Mouse (Mus musculus): Measurements from ENCODE around the gene Ugt1a10. TPM values are rescaled to one million over a fixed set of nuclear protein-coding genes. Genes with fewer than 3 reads are reported as not detected.

Gene Ugt1a10
- polyA plus RNA-seq (2017; shearing (Covaris generic)), result not detected

DNA sequence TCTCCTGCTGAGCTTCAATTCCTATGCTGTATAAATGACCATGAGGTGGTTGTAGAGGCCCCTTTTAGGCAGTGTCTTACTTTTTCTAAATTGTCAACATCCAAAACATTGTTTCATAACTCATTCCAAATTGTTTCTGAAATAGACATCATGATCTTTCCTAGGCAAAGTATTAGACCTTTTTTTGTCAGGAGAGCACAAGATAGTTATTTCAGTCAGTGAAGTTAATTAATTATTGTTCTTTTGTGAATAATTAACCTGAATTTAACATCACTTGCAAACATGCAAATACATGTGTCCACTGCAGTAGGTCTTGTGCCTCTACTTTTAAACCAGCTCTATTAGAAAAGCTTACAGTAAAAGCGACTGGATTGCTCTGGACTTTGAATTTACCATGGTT, at the start of gene Ugt1a10:
Gene Ugt1a10, plus strand, starts transcription at position 301 of the 400 bp plus-strand sequence.

DNA sequence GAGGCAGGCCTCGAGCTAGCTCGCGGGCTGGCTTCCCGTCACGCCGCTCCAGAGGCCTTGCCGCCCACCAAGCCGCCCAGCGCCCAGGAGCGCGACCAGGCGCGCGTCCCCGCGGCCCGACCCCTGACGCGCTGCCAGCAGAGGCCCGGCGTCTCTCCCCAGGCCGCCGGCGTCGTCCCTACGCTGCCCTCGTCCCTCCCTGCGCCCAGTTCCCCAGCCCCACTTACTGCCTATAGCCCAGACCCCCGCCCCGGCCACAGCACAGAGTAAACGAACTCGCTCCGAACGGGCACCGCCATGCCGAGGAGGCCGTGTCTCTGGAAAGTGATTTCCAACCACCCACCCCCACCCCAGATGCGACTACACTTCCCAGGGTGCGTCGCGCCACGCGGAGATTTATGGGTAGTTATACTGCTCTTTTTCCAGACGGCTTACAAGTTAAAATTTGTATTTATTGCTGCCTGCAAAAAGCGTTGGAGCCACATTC, 46.9 kb upstream of the Ugt1a10 start, which contains the start of gene Usp40:
Gene Usp40, minus strand, starts transcription at position 341 of the 487 bp plus-strand sequence.

DNA sequence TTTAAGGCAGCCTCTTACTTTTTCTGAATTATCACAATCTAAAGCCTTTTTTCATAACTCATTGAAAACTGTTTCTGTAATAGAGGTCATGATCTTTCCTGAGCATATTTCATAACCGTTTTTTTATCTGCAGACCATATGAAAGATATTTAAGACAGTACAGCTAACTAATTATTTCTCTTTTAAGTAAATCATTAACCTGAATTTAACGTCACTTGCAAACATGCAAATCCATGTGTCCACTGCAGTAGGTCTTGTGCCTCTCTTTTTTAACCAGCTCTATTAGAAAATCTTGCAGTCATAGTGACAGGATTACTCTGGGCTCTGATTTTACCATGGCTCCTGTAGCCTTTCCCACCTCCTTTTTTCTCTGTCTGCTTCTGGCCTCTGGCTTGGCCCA, 15.3 kb downstream of the Ugt1a10 start, which contains the start of gene Ugt1a9:
Gene Ugt1a9, plus strand, starts transcription at position 306 of the 400 bp plus-strand sequence.

GRCm38 (mm10) chr1:88087513-88087912, 32.3 kb downstream of the Ugt1a10 start, which contains the start of gene Ugt1a8:
Ugt1a8 (plus strand) TSS chr1:88087813.

DNA sequence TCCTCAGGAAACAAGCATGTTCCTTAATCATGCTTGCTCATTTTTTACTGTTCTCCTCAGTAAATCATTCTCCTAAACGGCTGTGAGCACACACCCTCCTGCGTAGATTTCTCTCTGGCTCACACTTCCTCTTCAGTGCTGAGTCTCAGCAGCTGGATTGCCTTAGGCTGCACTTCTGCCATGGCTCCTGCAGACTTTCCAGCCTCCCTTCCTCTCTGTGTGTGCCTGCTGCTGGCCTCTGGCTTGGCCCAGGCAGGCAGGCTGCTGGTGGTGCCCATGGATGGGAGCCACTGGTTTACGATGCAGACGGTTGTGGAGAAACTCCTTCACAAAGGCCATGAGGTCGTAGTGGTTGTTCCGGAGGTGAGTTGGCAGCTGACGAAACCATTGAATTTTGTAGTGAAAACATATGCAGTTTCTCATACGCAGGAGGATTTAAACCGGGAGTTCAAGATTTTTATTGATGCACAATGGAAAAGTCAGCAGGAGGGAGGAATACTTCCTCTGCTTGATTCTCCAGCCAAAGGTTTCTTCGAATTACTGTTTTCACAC, 39.8 kb downstream of the Ugt1a10 start, which contains the start of gene Ugt1a7c:
Gene Ugt1a7c, plus strand, starts transcription at position 122 of the 552 bp plus-strand sequence.

GRCm38 (mm10) chr1:88103019-88103418, 47.8 kb downstream of the Ugt1a10 start, which contains the start of gene Ugt1a6b:
Ugt1a6b (plus strand) TSS chr1:88103252.

GRCm38 (mm10) chr1:88134457-88135011, 79.3 kb downstream of the Ugt1a10 start, which contains the start of gene Ugt1a6a:
Ugt1a6a (plus strand) TSS chr1:88134809.

GRCm38 (mm10) chr1:88165711-88166110, 110.5 kb downstream of the Ugt1a10 start, which contains the start of gene Ugt1a5:
Ugt1a5 (plus strand) TSS chr1:88166012.

GRCm38 (mm10) chr1:88200456-88200855, 145.3 kb downstream of the Ugt1a10 start, which contains the start of gene Ugt1a2:
Ugt1a2 (plus strand) TSS chr1:88200601.

DNA sequence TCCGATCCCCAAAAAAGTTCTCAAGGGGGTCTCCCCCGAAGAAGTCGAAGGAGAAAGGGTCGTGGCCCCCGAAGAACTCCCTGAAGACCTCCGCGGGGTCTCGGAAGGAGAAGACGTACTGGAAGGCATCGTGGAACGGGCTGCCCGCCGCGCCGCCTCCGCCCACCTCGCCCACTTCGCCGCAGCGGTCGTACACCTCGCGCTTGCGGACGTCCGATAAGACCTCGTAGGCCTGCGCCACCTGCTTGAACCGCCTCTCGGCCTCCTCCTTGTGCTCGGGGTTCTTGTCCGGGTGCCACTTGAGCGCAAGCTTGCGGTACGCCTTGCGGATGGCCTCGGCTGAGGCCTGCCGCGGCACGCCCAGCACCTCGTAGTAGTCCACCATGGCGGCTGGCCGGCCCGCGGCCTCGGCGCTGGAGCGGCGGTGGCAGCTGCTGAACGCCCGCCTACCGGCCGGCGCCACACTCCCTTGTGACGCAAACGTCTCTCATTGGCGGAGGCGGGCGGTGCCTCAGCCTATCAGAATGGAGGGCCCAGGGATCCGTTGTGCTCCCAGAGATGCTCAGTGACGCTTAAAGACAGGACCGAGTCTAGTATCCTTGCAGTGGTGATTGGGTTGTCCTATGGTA, 150.2 kb downstream of the Ugt1a10 start, which contains the start of gene Dnajb3:
Gene Dnajb3, minus strand, starts transcription at position 489 of the 629 bp plus-strand sequence.

GRCm38 (mm10) chr1:88211812-88212211, 156.6 kb downstream of the Ugt1a10 start, which contains the start of gene Ugt1a1:
Ugt1a1 (plus strand) TSS chr1:88211959.

DNA sequence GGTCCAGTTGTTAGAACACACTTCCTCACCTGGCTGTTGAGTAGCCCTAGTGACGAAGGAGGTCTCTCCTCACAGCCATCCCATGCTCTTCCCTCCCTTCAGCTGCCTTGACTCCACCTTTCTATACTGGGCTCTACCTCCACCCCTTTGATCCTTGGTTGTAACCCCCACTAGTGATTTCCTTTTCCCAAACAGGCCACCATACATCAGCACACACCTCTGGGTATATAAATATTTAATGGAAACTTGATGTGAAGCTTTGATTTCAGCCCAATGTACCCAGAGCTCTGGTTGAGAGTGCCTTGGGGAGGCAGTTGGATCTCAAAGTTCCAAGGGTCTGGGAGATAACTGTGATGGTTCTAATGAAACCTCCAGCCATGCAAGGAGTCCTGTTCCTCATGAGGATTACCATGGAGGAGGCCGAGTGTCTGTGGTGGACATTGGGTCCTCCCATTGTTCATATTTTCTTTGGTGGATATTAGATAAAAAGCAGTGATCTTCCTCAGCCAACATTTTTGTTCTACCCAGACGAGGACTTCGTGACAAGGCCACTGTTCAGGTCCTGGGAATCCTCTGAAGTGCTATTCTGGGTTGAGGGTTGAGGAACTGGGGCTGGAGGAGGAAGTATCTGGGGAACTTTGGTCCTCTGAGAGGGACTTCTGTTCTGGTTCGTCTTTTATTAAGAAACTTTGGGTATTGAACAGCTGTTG, 171.6 kb downstream of the Ugt1a10 start, which contains the start of gene Mroh2a:
Gene Mroh2a, plus strand, starts transcription at position 317 of the 710 bp plus-strand sequence.

Other genes with a start within 250 kb of the Ugt1a10 start
- gene Dgkd, start 202.1 kb upstream of the Ugt1a10 start, polyA plus RNA-seq (2017; shearing (Covaris generic)), result 128 TPM
- gene Usp40, start 46.8 kb upstream of the Ugt1a10 start, polyA plus RNA-seq (2017; shearing (Covaris generic)), result 21.4 TPM
- gene Ugt1a9, start 15.4 kb downstream of the Ugt1a10 start, polyA plus RNA-seq (2017; shearing (Covaris generic)), result not detected
- gene Ugt1a8, start 32.4 kb downstream of the Ugt1a10 start, polyA plus RNA-seq (2017; shearing (Covaris generic)), result not detected
- gene Ugt1a7c, start 39.7 kb downstream of the Ugt1a10 start, polyA plus RNA-seq (2017; shearing (Covaris generic)), result 0.86 TPM
- gene Ugt1a6b, start 47.9 kb downstream of the Ugt1a10 start, polyA plus RNA-seq (2017; shearing (Covaris generic)), result not detected
- 0.14 TPM for gene Ugt1a6a, start 79.4 kb downstream of the Ugt1a10 start, polyA plus RNA-seq (2017; shearing (Covaris generic))
- gene Ugt1a5, start 110.6 kb downstream of the Ugt1a10 start, polyA plus RNA-seq (2017; shearing (Covaris generic)), result not detected
- not detected for gene Ugt1a2, start 145.2 kb downstream of the Ugt1a10 start, polyA plus RNA-seq (2017; shearing (Covaris generic))
- 1.0 TPM for gene Dnajb3, start 150.4 kb downstream of the Ugt1a10 start, polyA plus RNA-seq (2017; shearing (Covaris generic))
- gene Ugt1a1, start 156.6 kb downstream of the Ugt1a10 start, polyA plus RNA-seq (2017; shearing (Covaris generic)), result 0.12 TPM
- 1.2 TPM for gene Mroh2a, start 171.6 kb downstream of the Ugt1a10 start, polyA plus RNA-seq (2017; shearing (Covaris generic))
- 82.7 TPM for gene Hjurp, start 222.2 kb downstream of the Ugt1a10 start, polyA plus RNA-seq (2017; shearing (Covaris generic))
- gene Trpm8, start 222.3 kb downstream of the Ugt1a10 start, polyA plus RNA-seq (2017; shearing (Covaris generic)), result not detected

Measured in CD4-positive, CD25-positive, alpha-beta regulatory T cell (primary cell).